Mouse (Mus musculus) hindbrain, embryonic 15.5 days (tissue): Measurements from ENCODE around the gene Pde5a. TPM values are rescaled to one million over a fixed set of nuclear protein-coding genes. Genes with fewer than 3 reads are reported as not detected.
A peak's percentile ranks its signal among the peaks of the same experiment; 100 is the strongest.

Experiments used
- ATAC-seq: fragments of 200-750 bp; cut with Nextera tagmentation; 2 replicates; pipeline ENCODE4 v1.8.0; 2017; ENCODE audit warnings: low read depth, moderate number of reproducible peaks, moderate TSS enrichment; ENCODE audit not compliant: low FRiP score
- H3K27ac ChIP-seq: fragments of 300-500 bp; sonication (generic); replicated peaks from 2 replicates; pipeline ENCODE4 v1.5.1; 2015; ENCODE audit warnings: mild to moderate bottlenecking, inconsistent platforms
- H3K27me3 ChIP-seq: fragments of 300-500 bp; sonication (generic); 2 replicates; pipeline ENCODE4 v1.6.1; 2015; ENCODE audit warnings: control low read depth, inconsistent platforms
- H3K36me3 ChIP-seq: fragments of 300-500 bp; sonication (generic); 2 replicates; pipeline ENCODE4 v1.6.1; 2015; ENCODE audit warnings: control low read depth, inconsistent platforms
- H3K4me1 ChIP-seq: fragments of 300-500 bp; sonication (generic); replicated peaks from 2 replicates; pipeline ENCODE4 v1.6.1; 2015; ENCODE audit warnings: control low read depth, inconsistent platforms
- H3K4me2 ChIP-seq: fragments of 300-500 bp; sonication (generic); 2 replicates; pipeline ENCODE4 v1.6.1; 2015; ENCODE audit warnings: moderate library complexity, mild to moderate bottlenecking, inconsistent platforms
- H3K4me3 ChIP-seq: fragments of 300-500 bp; sonication (generic); 2 replicates; pipeline ENCODE4 v1.5.1; 2015; ENCODE audit warnings: mild to moderate bottlenecking, inconsistent platforms
- H3K9ac ChIP-seq: fragments of 300-500 bp; sonication (generic); 2 replicates; pipeline ENCODE4 v1.6.1; 2015; ENCODE audit warnings: inconsistent platforms
- H3K9me3 ChIP-seq: fragments of 300-500 bp; sonication (generic); 2 replicates; pipeline ENCODE4 v1.6.1; 2016; ENCODE audit warnings: control low read depth, inconsistent platforms
- WGBS: fragments of 180-500 bp; shearing (Covaris S2); methylation state at CpG from one replicate; pipeline ENCODE4 v1.1.7; 2015; 5-methylcytosine and 5-hydroxymethylcytosine counted together
- polyA plus RNA-seq: library from polyadenylated mRNA; unstranded; fragments of >200 nt; fragmentation: Nextera tagmentation; extraction: Ambion mirVana; gene quantifications from 2 replicates; pipeline ENCODE4 v1.2.1, GENCODE M21; 2015

Pde5a gene
- polyA plus RNA-seq, result 2.0 and 2.1 TPM in 2 replicates

- H3K27ac ChIP-seq, result peak within 1 kb of the TSS; percentile 85
- peak within 1 kb of the TSS; percentile 90 for H3K4me2 ChIP-seq
- peaks cover 16% of the 10 kb centered on the region for H3K4me1 ChIP-seq
- ATAC-seq, result peak; percentile 62
- no peaks in the 10 kb centered on the region for H3K9me3 ChIP-seq
- WGBS, result under 1% methylated on average over 49 of the region's 49 CpGs
- H3K36me3 ChIP-seq, result no peaks in the 10 kb centered on the region
- peak within 1 kb of the TSS; percentile 77 for H3K9ac ChIP-seq
- H3K4me3 ChIP-seq, result peak within 1 kb of the TSS; percentile 86
- no peaks in the 10 kb centered on the region for H3K27me3 ChIP-seq
Measured at GRCm38 (mm10) chr3:122728852-122729600, at the start of gene Pde5a. TSS of gene Pde5a (plus strand) at chr3:122728947.

DNA sequence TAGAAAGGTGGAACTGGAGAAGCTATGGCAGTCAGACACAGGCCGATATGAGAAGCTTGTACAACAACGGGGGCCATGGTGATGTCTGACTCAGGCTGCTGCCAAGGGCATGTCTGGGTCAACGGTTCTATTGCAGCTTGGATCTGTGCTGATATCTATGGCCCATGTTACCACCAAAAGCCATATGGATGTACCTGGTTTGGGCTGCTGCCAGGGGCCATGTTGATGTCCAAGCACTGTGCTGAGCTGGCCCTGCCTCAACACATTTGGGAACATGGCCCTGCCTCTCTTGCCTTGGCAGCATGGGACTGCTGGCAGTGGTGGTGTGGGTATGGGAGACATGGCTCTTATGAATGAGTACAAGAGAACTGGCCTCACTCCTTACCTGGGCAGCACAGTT lies 47.9 kb upstream of the Pde5a start:
- Histone ChIP-seq H3K9ac (no peak overlapping the region), H3K27ac (no peak overlapping the region), H3K36me3 (no peaks in the 10 kb centered on the region), H3K27me3 (no peaks in the 10 kb centered on the region), H3K4me3 (no peak overlapping the region), H3K9me3 (no peaks in the 10 kb centered on the region), H3K4me1 (no peaks in the 10 kb centered on the region), H3K4me2 (no peak overlapping the region)
- 93% methylated on average over 3 of the region's 3 CpGs for WGBS
- ATAC-seq, result no peak

DNA sequence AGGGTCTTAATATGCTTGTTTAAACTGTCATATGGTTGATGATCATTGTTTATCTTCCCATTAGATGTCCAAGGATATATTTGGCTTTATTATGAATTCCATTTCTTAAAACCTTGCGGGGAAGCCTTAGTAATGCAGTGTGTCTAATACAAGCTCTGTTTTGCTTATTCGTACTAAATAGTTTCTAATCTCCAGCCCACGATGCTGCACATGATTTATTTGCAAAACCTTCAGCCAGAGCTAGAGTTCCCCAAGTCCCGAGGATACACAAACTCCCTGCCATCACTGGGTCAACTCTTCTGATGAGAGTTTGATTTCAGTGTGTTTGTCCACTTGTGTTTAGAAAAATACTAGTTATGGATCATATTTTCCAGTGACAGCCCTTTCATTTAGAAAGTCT lies 46.4 kb upstream of the Pde5a start:
- no peak overlapping the region for H3K9ac ChIP-seq
- 90% methylated on average over 4 of the region's 4 CpGs for WGBS
- H3K4me1 ChIP-seq, result no peaks in the 10 kb centered on the region
- no peak for ATAC-seq
- no peaks in the 10 kb centered on the region for H3K9me3 ChIP-seq
- H3K27me3 ChIP-seq, result no peaks in the 10 kb centered on the region
- no peak overlapping the region for H3K27ac ChIP-seq
- no peak overlapping the region for H3K4me2 ChIP-seq
- H3K4me3 ChIP-seq, result no peak overlapping the region
- no peaks in the 10 kb centered on the region for H3K36me3 ChIP-seq

DNA sequence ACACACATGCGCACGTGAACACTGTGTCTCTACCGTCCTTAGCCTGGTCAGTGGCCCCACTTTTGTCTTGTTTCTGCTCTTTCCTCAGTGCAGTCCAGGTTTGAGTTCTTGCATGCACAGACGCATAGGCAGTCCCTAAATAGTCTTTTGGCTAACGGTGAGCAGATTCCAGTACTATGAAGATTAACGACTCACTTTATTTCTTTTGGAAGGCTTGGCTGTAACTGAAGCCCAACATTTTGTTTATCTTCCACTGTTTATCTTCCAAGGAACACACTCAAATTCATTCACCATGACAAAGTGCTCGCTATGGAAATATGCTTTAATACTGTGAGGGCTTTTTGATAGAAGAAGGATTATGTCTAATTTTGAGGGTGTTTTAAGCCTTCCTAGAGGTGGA lies 43.9 kb upstream of the Pde5a start:
- H3K4me1 ChIP-seq, result no peaks in the 10 kb centered on the region

DNA sequence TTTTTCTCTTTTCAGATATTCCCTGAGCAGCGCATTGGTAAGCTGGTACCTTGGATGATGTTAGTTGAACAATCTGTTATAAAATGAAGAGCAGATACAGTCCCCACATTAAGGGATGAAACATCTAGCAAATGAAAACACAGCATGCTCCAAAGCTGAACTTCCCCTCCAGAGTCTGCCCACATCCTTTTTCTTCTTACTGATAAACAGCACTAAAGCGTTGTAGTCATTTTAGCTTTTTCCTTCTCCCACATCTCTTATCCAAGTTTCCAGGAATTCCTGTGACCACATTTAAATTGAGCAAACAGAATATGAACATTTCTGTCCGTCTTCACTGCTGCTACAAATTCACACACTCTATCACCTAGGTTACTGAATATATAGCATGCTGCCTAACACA lies 35.7 kb upstream of the Pde5a start:
- Histone ChIP-seq H3K9me3 (no peaks in the 10 kb centered on the region), H3K4me2 (no peak overlapping the region), H3K9ac (no peak overlapping the region), H3K4me3 (no peak overlapping the region), H3K4me1 (no peaks in the 10 kb centered on the region), H3K27me3 (no peaks in the 10 kb centered on the region), H3K27ac (no peak overlapping the region), H3K36me3 (no peaks in the 10 kb centered on the region)
- no peak for ATAC-seq
- 87% methylated on average over 3 of the region's 3 CpGs for WGBS

More for the DNA sequence above, 43.9 kb upstream of the Pde5a start:
- Histone ChIP-seq H3K4me3 (no peak overlapping the region), H3K27me3 (no peaks in the 10 kb centered on the region), H3K36me3 (no peaks in the 10 kb centered on the region), H3K9me3 (no peaks in the 10 kb centered on the region), H3K4me2 (no peak overlapping the region), H3K27ac (no peak overlapping the region), H3K9ac (no peak overlapping the region)
- no peak for ATAC-seq
- WGBS, result 72% methylated on average over 7 of the region's 7 CpGs

- no peaks in the 10 kb centered on the region for H3K36me3 ChIP-seq
- no peaks in the 10 kb centered on the region for H3K4me1 ChIP-seq
- ATAC-seq, result no peak
- H3K4me2 ChIP-seq, result no peak overlapping the region
- 74% methylated on average over 3 of the region's 3 CpGs for WGBS
- no peak overlapping the region for H3K4me3 ChIP-seq
- H3K27ac ChIP-seq, result no peak overlapping the region
- no peak overlapping the region for H3K9ac ChIP-seq
- no peaks in the 10 kb centered on the region for H3K9me3 ChIP-seq
- no peaks in the 10 kb centered on the region for H3K27me3 ChIP-seq
Measured at GRCm38 (mm10) chr3:122695870-122696269, 32.9 kb upstream of the Pde5a start.

DNA sequence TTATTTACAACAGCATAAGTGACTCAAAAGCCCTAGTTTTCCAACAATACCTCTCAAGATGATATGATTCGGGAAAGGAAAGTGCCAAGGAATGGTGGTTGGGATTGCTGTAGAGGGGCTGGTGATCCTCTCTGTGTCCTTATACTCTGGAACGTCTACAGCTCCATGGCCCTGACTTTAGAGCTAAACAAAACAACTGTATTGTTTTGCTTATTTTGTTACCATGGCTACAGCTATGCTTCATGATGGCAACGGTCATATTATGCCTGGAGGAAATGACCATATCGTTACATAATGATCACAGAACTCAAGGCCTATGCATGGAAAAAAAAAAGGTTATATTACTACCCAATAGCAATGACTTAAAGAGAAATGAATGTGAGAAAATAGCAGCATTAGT lies 32.1 kb upstream of the Pde5a start:
- no peak overlapping the region for H3K9ac ChIP-seq
- no peaks in the 10 kb centered on the region for H3K9me3 ChIP-seq
- no peaks in the 10 kb centered on the region for H3K36me3 ChIP-seq
- no peaks in the 10 kb centered on the region for H3K27me3 ChIP-seq
- no peak overlapping the region for H3K4me2 ChIP-seq
- no peak overlapping the region for H3K27ac ChIP-seq
- WGBS, result 65% methylated on average over 4 of the region's 4 CpGs
- ATAC-seq, result no peak
- H3K4me1 ChIP-seq, result no peaks in the 10 kb centered on the region
- H3K4me3 ChIP-seq, result no peak overlapping the region

DNA sequence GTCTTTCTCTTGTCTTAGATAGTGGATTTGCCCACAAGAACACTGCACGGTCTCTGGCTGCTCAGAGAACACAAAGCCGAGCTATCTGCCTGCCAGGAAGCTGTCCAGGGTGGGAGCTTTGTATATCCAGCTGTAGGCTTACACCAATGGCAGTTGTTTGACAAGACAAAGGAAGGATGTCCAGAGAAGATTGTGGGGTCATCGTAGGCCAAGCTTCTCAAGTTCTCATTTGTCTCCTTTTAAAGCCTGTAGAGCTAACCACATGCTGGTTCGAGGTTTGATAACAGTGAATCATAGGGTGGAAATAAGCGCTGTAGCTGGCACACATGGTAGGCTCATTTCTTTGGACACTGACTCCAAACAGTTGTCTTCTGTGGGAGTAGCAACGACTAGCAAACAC lies 24.5 kb upstream of the Pde5a start:
- H3K4me3 ChIP-seq, result no peak overlapping the region
- H3K9ac ChIP-seq, result no peak overlapping the region
- H3K4me1 ChIP-seq, result no peaks in the 10 kb centered on the region
- H3K4me2 ChIP-seq, result no peak overlapping the region
- no peaks in the 10 kb centered on the region for H3K36me3 ChIP-seq
- no peaks in the 10 kb centered on the region for H3K27me3 ChIP-seq
- WGBS, result 9% methylated on average over 6 of the region's 6 CpGs
- no peak overlapping the region for H3K27ac ChIP-seq
- 0 out of 2 replicates have a peak, but pooled peaks have one; percentile 51 for ATAC-seq
- H3K9me3 ChIP-seq, result no peaks in the 10 kb centered on the region

DNA sequence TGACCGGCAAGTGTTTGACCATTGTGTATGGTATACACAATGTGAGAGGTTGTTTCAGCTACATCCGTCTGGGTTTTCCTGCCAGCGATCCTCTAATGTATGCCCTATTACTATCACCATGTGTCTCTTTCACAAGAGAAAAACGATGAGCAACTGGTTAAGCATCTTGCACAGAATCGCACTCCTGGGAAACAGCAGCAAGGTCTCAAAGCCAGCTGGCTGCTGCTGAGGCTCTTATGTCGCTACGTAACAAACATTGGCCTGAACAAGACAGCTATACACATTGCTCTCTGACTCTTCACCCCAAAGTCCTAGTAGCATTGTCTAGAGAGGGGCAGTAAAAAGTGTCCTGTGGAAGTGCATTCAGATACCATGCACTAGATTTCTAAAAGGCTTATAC lies 23.5 kb upstream of the Pde5a start:
- WGBS, result 60% methylated on average over 7 of the region's 7 CpGs
- ATAC-seq, result no peak
- no peaks in the 10 kb centered on the region for H3K9me3 ChIP-seq

GRCm38 (mm10) chr3:122708485-122708884 lies 20.3 kb upstream of the Pde5a start:
- H3K4me2 ChIP-seq, result no peak overlapping the region
- no peaks in the 10 kb centered on the region for H3K36me3 ChIP-seq
- H3K4me1 ChIP-seq, result no peaks in the 10 kb centered on the region
- H3K9ac ChIP-seq, result no peak overlapping the region
- no peak overlapping the region for H3K27ac ChIP-seq
- no peak overlapping the region for H3K4me3 ChIP-seq
- no peaks in the 10 kb centered on the region for H3K9me3 ChIP-seq
- H3K27me3 ChIP-seq, result no peaks in the 10 kb centered on the region
- WGBS, result 85% methylated on average over 6 of the region's 6 CpGs
- no peak for ATAC-seq

More for the DNA sequence above, 23.5 kb upstream of the Pde5a start:
- H3K27me3 ChIP-seq, result no peaks in the 10 kb centered on the region
- no peaks in the 10 kb centered on the region for H3K4me1 ChIP-seq
- no peak overlapping the region for H3K4me3 ChIP-seq
- H3K9ac ChIP-seq, result no peak overlapping the region
- H3K27ac ChIP-seq, result no peak overlapping the region
- no peaks in the 10 kb centered on the region for H3K36me3 ChIP-seq
- H3K4me2 ChIP-seq, result no peak overlapping the region

DNA sequence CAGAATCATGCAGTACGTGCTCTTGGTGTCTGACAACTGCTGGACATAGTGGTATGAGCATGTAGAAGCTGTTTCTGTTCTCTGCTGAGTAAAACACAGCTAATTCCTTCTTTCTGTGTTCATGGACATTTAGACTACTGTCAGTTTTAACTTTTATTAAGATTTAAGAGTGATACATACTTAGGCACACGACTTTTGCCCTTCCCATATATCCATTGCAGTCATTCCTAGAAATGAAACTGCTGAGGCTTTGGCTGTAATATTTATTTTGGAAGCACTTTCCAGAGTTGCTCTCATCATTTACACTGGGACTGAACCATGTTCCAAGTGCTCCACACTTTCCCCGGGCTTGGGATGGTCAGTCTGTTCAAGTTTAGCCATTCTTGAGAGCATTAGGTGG lies 18.6 kb upstream of the Pde5a start:
- WGBS, result 91% methylated on average over 3 of the region's 3 CpGs
- ATAC-seq, result no peak
- no peak overlapping the region for H3K9ac ChIP-seq
- no peak overlapping the region for H3K4me3 ChIP-seq
- H3K27me3 ChIP-seq, result no peaks in the 10 kb centered on the region
- H3K4me1 ChIP-seq, result no peaks in the 10 kb centered on the region
- no peaks in the 10 kb centered on the region for H3K9me3 ChIP-seq
- H3K4me2 ChIP-seq, result no peak overlapping the region
- no peak overlapping the region for H3K27ac ChIP-seq
- no peaks in the 10 kb centered on the region for H3K36me3 ChIP-seq

DNA sequence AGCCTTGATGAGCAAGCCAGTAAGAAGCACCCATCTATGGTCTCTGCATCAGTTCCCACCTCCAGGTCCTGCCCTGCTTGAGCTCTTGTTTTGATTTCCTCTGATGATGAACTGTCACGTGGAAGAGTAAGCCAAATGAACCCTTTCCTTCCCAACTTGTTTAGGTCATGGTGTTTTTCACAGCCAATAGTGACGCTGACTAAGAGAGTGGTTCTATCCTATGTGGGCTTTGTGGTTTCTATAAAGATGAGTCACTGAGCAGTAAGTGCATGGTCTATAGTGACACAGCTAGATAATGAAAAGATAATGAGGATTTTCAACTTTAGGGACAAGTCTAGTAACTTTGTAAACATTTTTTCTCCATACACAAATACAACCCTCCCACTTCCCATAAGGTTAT lies 10.1 kb upstream of the Pde5a start:
- Histone ChIP-seq H3K9ac (no peak overlapping the region), H3K4me3 (no peak overlapping the region), H3K4me2 (no peak overlapping the region), H3K36me3 (no peaks in the 10 kb centered on the region), H3K27me3 (no peaks in the 10 kb centered on the region), H3K4me1 (no peaks in the 10 kb centered on the region), H3K27ac (no peak overlapping the region), H3K9me3 (no peaks in the 10 kb centered on the region)
- 86% methylated on average over 2 of the region's 2 CpGs for WGBS
- ATAC-seq, result no peak

DNA sequence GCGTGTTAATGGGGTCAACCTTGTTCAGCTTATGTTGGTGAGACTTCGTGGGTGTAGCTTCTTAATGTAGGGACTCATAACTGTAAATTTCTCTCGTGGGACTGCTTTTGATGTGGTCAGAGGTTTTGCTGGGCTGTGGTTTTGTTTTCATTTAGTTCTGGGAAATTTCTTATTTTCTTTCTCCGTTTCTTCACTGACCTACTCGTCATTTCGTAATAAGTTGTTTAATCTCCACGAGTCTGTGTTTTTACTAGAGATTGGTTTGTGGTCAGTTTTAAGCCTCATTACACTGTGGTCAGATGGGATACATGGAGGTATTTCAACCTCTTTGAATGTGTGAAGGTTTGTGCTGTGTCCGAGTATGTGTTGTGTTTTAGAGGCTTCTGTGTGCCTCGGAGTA lies 7.2 kb upstream of the Pde5a start:
- Histone ChIP-seq H3K27me3 (no peaks in the 10 kb centered on the region), H3K27ac (no peak overlapping the region), H3K4me3 (no peak overlapping the region), H3K36me3 (no peaks in the 10 kb centered on the region), H3K4me1 (no peaks in the 10 kb centered on the region), H3K9ac (no peak overlapping the region), H3K9me3 (no peaks in the 10 kb centered on the region), H3K4me2 (no peak overlapping the region)
- ATAC-seq, result no peak
- whole genome bisulfite sequencing, result 85% methylated on average over 9 of the region's 9 CpGs
